Mouse (Mus musculus) left cerebral cortex, adult 2 months (tissue): ENCODE results near the gene Pgd. TPM values are rescaled to one million over a fixed set of nuclear protein-coding genes. Genes with fewer than 3 reads are reported as not detected.
"Not testable (repeated sequence)": the region's sequence is repeated elsewhere in the genome, so short reads cannot be mapped to it uniquely, and the experiment has no call there.

Experiments used
- DNase-seq, 2 experiments: peaks; one replicate each; pipeline ENCODE4 v3.0.0; 2021 to 2022; ENCODE audit warnings: low spot score in 2 of 2, mixed read lengths in 1 of 2; ENCODE audit errors: extremely low spot score in 1 of 2
- H3K27ac ChIP-seq: fragments of 200-600 bp; 2 replicates; pipeline ENCODE4 v1.8.1; 2022
- H3K4me3 ChIP-seq: fragments of 200-600 bp; 2 replicates; pipeline ENCODE4 v1.8.1; 2022
- CTCF ChIP-seq: fragments of 200-600 bp; IDR thresholded peaks from 2 replicates; pipeline ENCODE4 v1.8.1; 2022; ENCODE audit warnings: antibody characterized with exemption, mild to moderate bottlenecking, moderate library complexity
- intact Hi-C: fragments of 180-260 bp; cut with DNase I; formaldehyde crosslinking; loops from one replicate; pipeline ENCODE4 v1.15.1; 2025
- total RNA-seq, 2 experiments: library from RNA; stranded (reverse); gene quantifications; 2 replicates each; pipeline ENCODE4 v1.2.3; 2021

Pgd gene
- total RNA-seq, 2 experiments from 2014 or later, result 35.1 to 36.5 TPM

- TF ChIP-seq CTCF, result no peak
- intact Hi-C loops, result loop anchor here (2.0 kb wide), 1 partner anchor 37 kb away; no protein-coding TSS in a partner anchor
- Histone ChIP-seq H3K4me3 (no peak overlapping the region), H3K27ac (no peak overlapping the region)
- DNase-seq, result no peak
Measured at GRCm38 (mm10) chr4:149182192-149182591, 15.6 kb upstream of the Pgd start.

GRCm38 (mm10) chr4:149179573-149179972 lies 13.0 kb upstream of the Pgd start:
- no peak for TF ChIP-seq CTCF
- H3K27ac ChIP-seq, result no peak overlapping the region
- no peak overlapping the region for H3K4me3 ChIP-seq
- no peak for DNase-seq
- intact Hi-C loops, result no loop called here

GRCm38 (mm10) chr4:149179160-149179559 lies 12.6 kb upstream of the Pgd start:
- H3K4me3 ChIP-seq, result no peak overlapping the region
- H3K27ac ChIP-seq, result no peak overlapping the region; the same call in 1 of the 2 replicates
- intact Hi-C loops, result no loop called here
- TF ChIP-seq CTCF, result no peak
- no peak for DNase-seq

- H3K4me3 ChIP-seq, result no peak overlapping the region
- no peak for TF ChIP-seq CTCF
Measured at GRCm38 (mm10) chr4:149178328-149178727, 11.8 kb upstream of the Pgd start.

GRCm38 (mm10) chr4:149177046-149177445 lies 10.5 kb upstream of the Pgd start:
- H3K27ac ChIP-seq, result no peak overlapping the region
- H3K4me3 ChIP-seq, result no peak overlapping the region
- TF ChIP-seq CTCF, result no peak
- intact Hi-C loops, result no loop called here
- no peak for DNase-seq

More at GRCm38 (mm10) chr4:149178328-149178727, 11.8 kb upstream of the Pgd start:
- no peak for DNase-seq
- H3K27ac ChIP-seq, result no peak overlapping the region
- intact Hi-C loops, result no loop called here

- intact Hi-C loops, result no loop called here
- DNase-seq, result no peak
- TF ChIP-seq CTCF, result no peak
- Histone ChIP-seq H3K4me3 (no peak overlapping the region), H3K27ac (no peak overlapping the region)
Measured at GRCm38 (mm10) chr4:149176645-149177044, 10.1 kb upstream of the Pgd start.

GRCm38 (mm10) chr4:149173661-149174060 lies 7.1 kb upstream of the Pgd start:
- Histone ChIP-seq H3K4me3 (no peak overlapping the region), H3K27ac (no peak overlapping the region)
- intact Hi-C loops, result no loop called here
- TF ChIP-seq CTCF, result no peak
- DNase-seq, result no peak

GRCm38 (mm10) chr4:149172666-149173065 lies 6.1 kb upstream of the Pgd start:
- Histone ChIP-seq H3K4me3 (no peak overlapping the region), H3K27ac (peak overlapping the region; percentile 50)
- DNase-seq, result no peak
- no peak for TF ChIP-seq CTCF
- intact Hi-C loops, result no loop called here

GRCm38 (mm10) chr4:149172083-149172482 lies 5.5 kb upstream of the Pgd start:
- TF ChIP-seq CTCF, result peak; percentile 17
- H3K27ac ChIP-seq, result peak overlapping the region; percentile 50
- intact Hi-C loops, result no loop called here

GRCm38 (mm10) chr4:149171581-149171981 lies 5.0 kb upstream of the Pgd start:
- Histone ChIP-seq H3K4me3 (no peak overlapping the region), H3K27ac (no peak overlapping the region)
- no peak for TF ChIP-seq CTCF
- DNase-seq, result no peak
- intact Hi-C loops, result no loop called here

More at GRCm38 (mm10) chr4:149172083-149172482, 5.5 kb upstream of the Pgd start:
- DNase-seq, result no peak
- H3K4me3 ChIP-seq, result no peak overlapping the region

- TF ChIP-seq CTCF, result no peak
- Histone ChIP-seq H3K27ac (no peak overlapping the region), H3K4me3 (no peak overlapping the region)
- intact Hi-C loops, result no loop called here
- no peak for DNase-seq
Measured at GRCm38 (mm10) chr4:149170394-149170931, 3.9 kb upstream of the Pgd start.

- not testable (repeated sequence) for DNase-seq, H3K27ac ChIP-seq, H3K4me3 ChIP-seq
- intact Hi-C loops, result loop anchor here (5.0 kb wide), 1 partner anchor 137 kb away; the partner anchor contains the start of gene Kif1b
Measured at GRCm38 (mm10) chr4:149169926-149170325, 3.4 kb upstream of the Pgd start.

- intact Hi-C loops, result loop anchor here (5.0 kb wide), 1 partner anchor 139 kb away; the partner anchor contains the start of gene Kif1b
- Histone ChIP-seq H3K27ac (no peak overlapping the region), H3K4me3 (no peak overlapping the region)
- no peak for DNase-seq
- TF ChIP-seq CTCF, result no peak
Measured at GRCm38 (mm10) chr4:149168016-149168415, 1.4 kb upstream of the Pgd start.
